Mouse (Mus musculus): ENCODE measurements around the gene Atxn7l1. TPM values are rescaled to one million over a fixed set of nuclear protein-coding genes. Genes with fewer than 3 reads are reported as not detected.

Atxn7l1 gene
- polyA plus RNA-seq, 1 experiment, result 47.8 TPM

DNA sequence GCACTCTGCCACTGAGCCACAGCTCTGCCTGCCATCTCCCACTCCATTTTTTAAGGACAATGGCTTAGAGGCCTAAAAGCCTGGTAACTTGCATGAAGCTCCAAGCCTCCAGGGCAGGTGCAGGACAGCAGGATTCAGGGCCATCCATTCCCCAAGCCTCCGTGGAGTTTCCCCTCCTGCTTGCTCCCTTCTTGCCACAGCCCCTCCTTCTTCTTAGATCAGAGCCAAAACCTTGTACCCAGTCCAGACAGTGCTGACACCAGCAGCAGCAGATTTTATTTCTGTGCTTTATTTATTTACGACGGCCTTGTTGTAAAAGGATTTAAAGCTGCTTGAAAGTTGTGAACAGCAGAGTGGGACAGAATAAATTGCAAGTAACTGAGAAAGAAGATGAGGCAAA lies 140.2 kb downstream of the Atxn7l1 start:
- DNase-seq, result no peak
- TF ChIP-seq POLR2A (IDR thresholded peaks at IDR 0.05; ENCODE audit: borderline replicate concordance, extremely low read depth, low read depth, low read length), result no peak
- TF ChIP-seq CTCF (IDR thresholded peaks at IDR 0.05; ENCODE audit: insufficient read depth, low read length), result no peak
- WGBS, result 57% methylated on average over 3 of the region's 3 CpGs
- H3K4me3 ChIP-seq (replicated peaks; ENCODE audit: extremely low read depth, low read depth, low read length), result no peak overlapping the region
- H3K4me1 ChIP-seq (ENCODE audit: control insufficient read depth, insufficient read depth, low read length), result peaks cover 3% of the 10 kb centered on the region; the same call in 1 of the 2 replicates

DNA sequence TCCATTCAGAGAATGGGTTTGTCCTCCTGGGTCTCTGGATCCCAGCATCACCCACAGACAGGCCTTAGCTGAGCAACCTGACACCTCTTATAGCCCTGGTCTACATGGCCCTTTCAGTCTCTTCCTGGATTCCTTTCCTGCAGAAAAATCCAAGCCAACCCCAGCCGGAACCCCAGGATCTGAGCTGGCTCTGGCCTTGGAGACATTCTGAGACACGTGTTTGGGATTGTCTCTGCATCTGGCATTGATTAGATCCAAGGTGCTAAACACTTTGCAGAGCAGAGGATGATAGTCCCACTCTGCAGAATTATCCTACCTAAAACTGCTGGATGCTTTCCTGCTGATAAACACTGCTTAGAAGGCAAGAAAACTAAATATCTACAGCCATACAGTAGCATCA lies 141.3 kb downstream of the Atxn7l1 start:
- TF ChIP-seq POLR2A (IDR thresholded peaks at IDR 0.05; ENCODE audit: borderline replicate concordance, extremely low read depth, low read depth, low read length), result no peak
- TF ChIP-seq CTCF (IDR thresholded peaks at IDR 0.05; ENCODE audit: insufficient read depth, low read length), result no peak
- H3K4me3 ChIP-seq (replicated peaks; ENCODE audit: extremely low read depth, low read depth, low read length), result no peak overlapping the region
- no peak for DNase-seq
- 52% methylated on average over 2 of the region's 2 CpGs for WGBS
- H3K4me1 ChIP-seq (ENCODE audit: control insufficient read depth, insufficient read depth, low read length), result peaks cover 3% of the 10 kb centered on the region; the same call in 1 of the 2 replicates

DNA sequence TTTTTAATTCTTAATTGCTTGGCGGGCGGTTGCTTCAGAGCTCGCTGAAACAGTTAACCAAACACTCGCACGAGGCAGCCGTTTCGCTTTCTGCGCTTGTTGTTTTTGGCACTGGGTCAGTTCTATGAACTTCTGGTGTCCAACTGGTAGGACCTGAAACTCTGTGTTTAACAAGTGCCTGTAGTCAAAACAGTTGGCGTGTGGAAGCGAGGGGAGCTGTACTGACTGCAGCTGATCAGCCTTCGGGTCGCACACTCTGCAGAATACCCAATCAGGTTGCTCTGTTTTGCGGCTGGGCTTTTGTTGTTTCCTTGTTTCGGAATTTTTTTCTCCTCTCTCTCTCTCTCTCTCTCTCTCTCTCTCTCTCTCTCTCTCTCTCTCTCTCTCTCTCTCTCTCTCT lies 154.6 kb downstream of the Atxn7l1 start:
- Histone ChIP-seq H3K4me1 (ENCODE audit: control insufficient read depth, insufficient read depth, low read length) (peaks cover 2% of the 10 kb centered on the region), H3K4me3 (replicated peaks; ENCODE audit: extremely low read depth, low read depth, low read length) (peak overlapping the region; percentile 80)
- TF ChIP-seq CTCF (IDR thresholded peaks at IDR 0.05; ENCODE audit: insufficient read depth, low read length), result no peak
- TF ChIP-seq POLR2A (IDR thresholded peaks at IDR 0.05; ENCODE audit: borderline replicate concordance, extremely low read depth, low read depth, low read length), result peak; percentile 44; the same call in 1 of the 2 replicates
- peak; percentile 59 for DNase-seq
- WGBS, result under 1% methylated on average over 14 of the region's 14 CpGs

DNA sequence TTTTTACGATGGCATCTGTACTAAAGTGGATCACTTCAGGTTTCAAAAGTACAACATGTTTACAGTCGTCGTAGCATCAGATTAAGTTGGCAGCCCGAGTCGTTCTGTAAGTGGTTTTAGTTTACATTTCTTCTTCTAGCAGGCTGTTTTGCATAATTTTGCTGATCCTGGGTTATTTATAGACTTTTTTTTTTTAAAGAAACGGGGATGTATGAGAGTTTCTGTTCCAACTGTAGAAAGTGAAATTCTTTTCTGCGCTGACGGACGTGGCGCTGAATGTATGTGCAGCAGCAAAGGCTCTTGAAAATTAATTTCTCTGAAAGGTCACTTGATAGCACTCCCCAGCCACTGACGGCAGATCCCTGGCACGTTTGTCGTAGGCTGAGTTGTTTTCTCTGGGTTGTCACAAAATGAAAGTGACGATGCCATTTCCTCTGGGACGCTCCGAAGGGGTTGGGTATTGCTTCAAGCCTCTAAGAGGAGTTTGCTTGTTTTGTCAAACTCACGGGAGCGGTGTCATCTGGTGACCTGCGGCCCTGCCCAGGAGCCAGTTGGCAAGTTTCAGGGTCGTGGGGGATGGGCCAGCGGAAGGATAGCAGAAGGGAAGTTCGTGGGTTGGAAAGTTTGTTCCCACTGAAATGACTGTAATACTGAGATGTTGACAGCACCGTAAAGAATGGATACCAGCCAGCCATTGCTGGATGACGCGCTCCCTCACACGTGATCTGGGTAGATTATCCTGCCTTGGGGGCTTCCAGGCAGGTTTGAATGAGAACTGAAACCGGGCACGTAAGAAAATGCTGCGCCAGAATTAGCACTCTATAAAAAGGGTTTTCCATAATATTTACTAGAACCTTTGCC lies 155.3 kb downstream of the Atxn7l1 start:
- Histone ChIP-seq H3K4me1 (ENCODE audit: control insufficient read depth, insufficient read depth, low read length) (peaks cover 2% of the 10 kb centered on the region), H3K4me3 (replicated peaks; ENCODE audit: extremely low read depth, low read depth, low read length) (peak overlapping the region; percentile 81)
- peak; percentile 74 for DNase-seq
- under 1% methylated on average over 29 of the region's 29 CpGs for WGBS
- TF ChIP-seq POLR2A (IDR thresholded peaks at IDR 0.05; ENCODE audit: borderline replicate concordance, extremely low read depth, low read depth, low read length) (peak; percentile 8; the same call in 1 of the 2 replicates), CTCF (IDR thresholded peaks at IDR 0.05; ENCODE audit: insufficient read depth, low read length) (no peak)

DNA sequence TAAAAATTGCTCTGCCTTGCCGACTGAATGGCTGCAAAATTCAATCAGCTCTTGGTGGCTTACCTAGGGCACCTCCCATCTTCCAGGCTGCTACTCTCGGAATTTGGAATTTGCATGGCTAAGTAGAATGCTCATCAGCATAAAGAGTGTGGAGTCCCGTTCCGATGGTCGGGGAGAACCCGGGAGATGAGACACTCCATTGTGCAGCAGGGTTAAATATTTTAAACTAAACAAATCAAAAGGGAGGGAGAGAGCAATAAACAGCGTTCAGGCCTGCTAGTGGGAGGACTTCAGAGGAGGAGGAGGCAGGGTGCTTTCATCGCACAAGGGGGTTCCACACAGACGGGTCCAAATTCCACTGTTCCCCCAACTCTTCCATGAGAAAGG lies 155.9 kb downstream of the Atxn7l1 start:
- no peak for TF ChIP-seq CTCF (IDR thresholded peaks at IDR 0.05; ENCODE audit: insufficient read depth, low read length)
- TF ChIP-seq POLR2A (IDR thresholded peaks at IDR 0.05; ENCODE audit: borderline replicate concordance, extremely low read depth, low read depth, low read length), result no peak
- Histone ChIP-seq H3K4me1 (ENCODE audit: control insufficient read depth, insufficient read depth, low read length) (peaks cover 2% of the 10 kb centered on the region), H3K4me3 (replicated peaks; ENCODE audit: extremely low read depth, low read depth, low read length) (peak overlapping the region; percentile 81)
- no peak for DNase-seq
- 6% methylated on average over 9 of the region's 9 CpGs for WGBS

DNA sequence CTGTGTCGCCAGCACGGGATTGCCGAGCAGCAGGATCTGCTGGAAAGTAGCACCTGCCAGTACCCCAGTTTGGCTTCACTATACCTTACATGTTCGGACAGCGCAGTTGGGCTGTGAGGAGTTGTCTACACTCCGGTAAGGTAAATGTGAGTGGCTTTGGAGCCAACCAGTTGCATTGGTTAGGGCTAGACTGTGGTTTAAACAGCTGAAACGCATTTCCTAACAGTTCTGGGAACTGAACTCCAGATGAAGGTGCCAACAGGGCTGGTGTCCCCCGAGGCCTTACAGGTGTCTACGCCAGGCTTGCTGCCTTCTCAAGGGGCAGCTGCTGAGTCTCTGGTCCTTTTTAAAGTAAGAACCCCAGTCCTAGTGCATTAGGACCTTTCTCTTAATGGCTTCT lies 157.6 kb downstream of the Atxn7l1 start:
- no peak overlapping the region for H3K4me3 ChIP-seq (replicated peaks; ENCODE audit: extremely low read depth, low read depth, low read length)
- TF ChIP-seq CTCF (IDR thresholded peaks at IDR 0.05; ENCODE audit: insufficient read depth, low read length) (no peak), POLR2A (IDR thresholded peaks at IDR 0.05; ENCODE audit: borderline replicate concordance, extremely low read depth, low read depth, low read length) (no peak)

DNA sequence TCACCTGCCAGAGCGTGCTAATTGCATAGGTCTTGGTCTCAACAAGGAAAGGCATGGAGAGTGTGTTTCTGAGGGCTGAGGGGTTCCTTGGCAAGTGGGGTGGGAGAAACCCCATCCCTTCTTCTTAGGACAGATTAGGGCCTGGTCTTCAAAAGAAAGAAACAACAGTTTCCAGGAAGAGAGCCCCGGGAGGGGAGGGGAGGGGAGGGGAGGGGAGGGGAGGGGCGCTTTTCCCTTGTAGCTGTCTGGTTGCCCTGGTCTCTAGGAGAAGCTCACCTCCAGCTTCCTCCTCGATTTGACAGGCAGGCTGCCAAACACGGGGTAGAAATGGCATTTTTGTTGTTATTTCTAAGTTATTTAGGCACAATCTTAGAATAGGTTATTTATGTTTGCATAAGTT lies 159.0 kb downstream of the Atxn7l1 start:
- TF ChIP-seq POLR2A (IDR thresholded peaks at IDR 0.05; ENCODE audit: borderline replicate concordance, extremely low read depth, low read depth, low read length) (no peak), CTCF (IDR thresholded peaks at IDR 0.05; ENCODE audit: insufficient read depth, low read length) (no peak)
- 71% methylated on average over 3 of the region's 5 CpGs for WGBS
- no peak overlapping the region for H3K4me3 ChIP-seq (replicated peaks; ENCODE audit: extremely low read depth, low read depth, low read length)

More for the DNA sequence above, 157.6 kb downstream of the Atxn7l1 start:
- no peak for DNase-seq
- WGBS, result 85% methylated on average over 9 of the region's 9 CpGs
- H3K4me1 ChIP-seq (ENCODE audit: control insufficient read depth, insufficient read depth, low read length), result peaks cover 2% of the 10 kb centered on the region

DNA sequence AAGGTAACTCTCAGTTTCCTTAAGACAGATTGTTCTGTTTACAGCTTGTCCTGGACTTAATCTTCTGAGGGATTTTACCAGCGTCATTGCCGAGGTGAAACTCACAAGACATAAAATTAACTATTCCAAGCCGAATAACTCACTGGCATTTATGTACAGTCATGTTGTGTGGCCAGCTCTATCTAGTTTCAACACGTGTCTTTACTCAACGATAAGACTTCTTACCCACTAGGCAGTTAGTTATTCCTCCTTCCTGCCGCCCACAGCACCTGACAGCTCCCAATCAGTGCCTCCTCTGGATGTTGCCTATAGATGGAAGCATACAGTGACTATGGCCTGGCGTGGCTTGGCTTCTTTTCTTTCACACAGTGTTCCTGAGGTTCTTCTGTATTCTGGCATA lies 161.2 kb downstream of the Atxn7l1 start:
- Histone ChIP-seq H3K4me1 (ENCODE audit: control insufficient read depth, insufficient read depth, low read length) (peaks cover 10% of the 10 kb centered on the region), H3K4me3 (replicated peaks; ENCODE audit: extremely low read depth, low read depth, low read length) (no peak overlapping the region)
- DNase-seq, result no peak
- TF ChIP-seq POLR2A (IDR thresholded peaks at IDR 0.05; ENCODE audit: borderline replicate concordance, extremely low read depth, low read depth, low read length) (no peak), CTCF (IDR thresholded peaks at IDR 0.05; ENCODE audit: insufficient read depth, low read length) (no peak)
- WGBS, result 87% methylated on average over 7 of the region's 7 CpGs

More for the DNA sequence above, 159.0 kb downstream of the Atxn7l1 start:
- peaks cover 9% of the 10 kb centered on the region for H3K4me1 ChIP-seq (ENCODE audit: control insufficient read depth, insufficient read depth, low read length)
- DNase-seq, result no peak

DNA sequence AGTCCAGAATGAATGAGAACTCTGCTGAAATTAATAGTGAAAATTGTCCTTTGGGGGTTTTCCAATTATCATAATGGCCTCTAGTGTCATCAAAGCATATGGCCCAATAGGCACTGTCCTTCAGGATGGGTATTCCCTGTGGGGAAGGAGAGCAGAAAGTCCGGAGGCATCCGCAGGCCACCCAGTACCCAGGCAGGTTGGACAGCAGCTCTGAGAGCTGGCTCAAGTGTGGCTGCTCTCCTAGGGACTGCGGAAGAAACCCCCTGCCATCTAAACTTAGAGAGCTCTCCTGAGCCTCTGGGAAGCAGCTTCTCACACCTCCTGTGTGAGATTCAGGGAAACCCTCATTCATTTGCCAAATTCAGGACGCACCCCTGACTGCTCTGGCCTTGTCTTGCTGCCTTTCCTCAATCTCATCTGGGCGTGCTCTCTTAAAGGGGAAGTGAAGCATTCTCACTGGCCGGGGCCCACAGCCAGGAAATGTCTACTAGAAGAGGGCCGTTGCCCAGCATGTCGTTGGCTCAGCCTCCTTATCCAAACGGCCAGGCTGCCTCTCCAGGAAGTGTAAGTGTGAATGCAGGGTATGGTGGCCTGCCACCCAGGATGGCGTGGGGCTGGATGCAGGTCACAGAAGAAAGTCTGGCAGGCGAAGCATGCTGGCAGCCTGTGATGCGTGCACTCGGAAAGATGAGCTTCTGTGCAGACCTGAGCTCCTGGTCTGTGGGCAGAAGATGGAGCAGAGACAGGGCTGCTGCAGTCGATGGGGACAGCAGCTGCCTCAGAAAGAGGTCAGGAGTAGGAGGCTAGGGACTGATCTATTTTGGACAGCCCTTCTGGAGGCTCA lies 166.6 kb downstream of the Atxn7l1 start:
- Histone ChIP-seq H3K4me1 (ENCODE audit: control insufficient read depth, insufficient read depth, low read length) (peaks cover 22% of the 10 kb centered on the region), H3K4me3 (replicated peaks; ENCODE audit: extremely low read depth, low read depth, low read length) (peak overlapping the region; percentile 38)
- DNase-seq, result peak; percentile 72
- 5% methylated on average over 14 of the region's 14 CpGs for WGBS
- no peak for TF ChIP-seq CTCF (IDR thresholded peaks at IDR 0.05; ENCODE audit: insufficient read depth, low read length)
- TF ChIP-seq POLR2A (IDR thresholded peaks at IDR 0.05; ENCODE audit: borderline replicate concordance, extremely low read depth, low read depth, low read length), result no peak

All from lung, adult 2 months (tissue).